Mouse (Mus musculus) MEL (cell line): Measurements from ENCODE around the gene Vps13d. TPM values are rescaled to one million over a fixed set of nuclear protein-coding genes. Genes with fewer than 3 reads are reported as not detected.

ENCODE experiments used
- DNase-seq: peaks from one replicate; pipeline ENCODE4 v3.0.0; 2011; ENCODE audit warnings: low read depth, low spot score
- H3K27ac ChIP-seq: 2 replicates; pipeline ENCODE4 v1.5.1; 2012; ENCODE audit warnings: low read depth, mild to moderate bottlenecking, control low read depth, low read length, moderate library complexity; ENCODE audit not compliant: control insufficient read depth
- H3K27me3 ChIP-seq, 2 experiments: fragments of 150-350 bp in 1 of 2; sonication (generic) in 1 of 2; 2 replicates each; pipeline ENCODE4 v1.6.1; 2012; ENCODE audit warnings: low read length in 2 of 2, mild to moderate bottlenecking in 2 of 2, improper control_type of control experiment in 1 of 2, moderate library complexity in 1 of 2; ENCODE audit not compliant: insufficient read depth in 2 of 2, control insufficient read depth in 1 of 2
- H3K36me3 ChIP-seq, 2 experiments: 2 replicates each; pipeline ENCODE4 v1.6.1; 2012 to 2014; ENCODE audit warnings: low read length in 2 of 2, improper control_type of control experiment in 1 of 2, inconsistent platforms in 1 of 2, mild to moderate bottlenecking in 1 of 2; ENCODE audit not compliant: insufficient read depth in 2 of 2, control insufficient read depth in 1 of 2
- H3K4me1 ChIP-seq, 2 experiments: fragments of 150-350 bp in 1 of 2; sonication (generic) in 1 of 2; 2 replicates each; pipeline ENCODE4 v1.6.1; 2012; ENCODE audit warnings: low read length in 2 of 2, improper control_type of control experiment in 1 of 2, mild to moderate bottlenecking in 1 of 2; ENCODE audit not compliant: insufficient read depth in 2 of 2, control insufficient read depth in 1 of 2
- H3K4me3 ChIP-seq, 2 experiments: fragments of 150-350 bp in 1 of 2; sonication (generic) in 1 of 2; 2 replicates each; pipeline ENCODE4 v1.5.1; 2012; ENCODE audit warnings: low read depth in 2 of 2, low read length in 2 of 2, mild to moderate bottlenecking in 2 of 2, moderate library complexity in 2 of 2, control low read depth in 1 of 2, improper control_type of control experiment in 1 of 2; ENCODE audit not compliant: control insufficient read depth in 1 of 2, insufficient read depth in 1 of 2
- H3K79me2 ChIP-seq: 2 replicates; pipeline ENCODE4 v1.6.1; 2012; ENCODE audit warnings: mild to moderate bottlenecking, low read length, moderate library complexity; ENCODE audit not compliant: control insufficient read depth, poor library complexity, insufficient read depth
- H3K9ac ChIP-seq: 2 replicates; pipeline ENCODE4 v1.6.1; 2012; ENCODE audit warnings: low read depth, mild to moderate bottlenecking, control low read depth, low read length, moderate library complexity; ENCODE audit not compliant: control insufficient read depth, poor library complexity, severe bottlenecking
- H3K9me3 ChIP-seq: fragments of 150-350 bp; sonication (generic); replicated peaks from 2 replicates; pipeline ENCODE4 v1.6.1; 2012; ENCODE audit warnings: mild to moderate bottlenecking, low read length, improper control_type of control experiment, moderate library complexity; ENCODE audit not compliant: insufficient read depth
- BHLHE40 ChIP-seq: IDR thresholded peaks from 2 replicates; pipeline ENCODE4 v1.6.1; 2012; ENCODE audit warnings: low read depth, mild to moderate bottlenecking, inconsistent platforms, low read length, improper control_type of control experiment, borderline replicate concordance
- CHD2 ChIP-seq: IDR thresholded peaks from 2 replicates; pipeline ENCODE4 v1.6.1; 2011; ENCODE audit warnings: low read length, improper control_type of control experiment
- CTCF ChIP-seq, 3 experiments: IDR thresholded peaks in 2 of 3; conservative IDR thresholded peaks in 1 of 3; 2 replicates each; pipeline ENCODE4 v1.5.1; 2011 to 2012; ENCODE audit warnings: low read length in 3 of 3, low read depth in 2 of 3, mild to moderate bottlenecking in 2 of 3, improper control_type of control experiment in 1 of 3, inconsistent platforms in 1 of 3, mixed read lengths in 1 of 3, moderate library complexity in 1 of 3; ENCODE audit not compliant: control insufficient read depth in 1 of 3, insufficient read depth in 1 of 3, poor library complexity in 1 of 3, severe bottlenecking in 1 of 3
- E2F4 ChIP-seq: IDR thresholded peaks from 2 replicates; pipeline ENCODE4 v1.6.1; 2011; ENCODE audit warnings: low read depth, low read length, improper control_type of control experiment, borderline replicate concordance
- ELF1 ChIP-seq: IDR thresholded peaks from 2 replicates; pipeline ENCODE4 v1.6.1; 2014; ENCODE audit warnings: low read depth, mild to moderate bottlenecking, inconsistent platforms, low read length, improper control_type of control experiment, moderate library complexity
- ETS1 ChIP-seq: IDR thresholded peaks from 2 replicates; pipeline ENCODE4 v1.6.1; 2012; ENCODE audit warnings: low read depth, mild to moderate bottlenecking, inconsistent platforms, low read length, improper control_type of control experiment, moderate library complexity
- GATA1 ChIP-seq: IDR thresholded peaks from 2 replicates; pipeline ENCODE4 v1.6.1; 2011; ENCODE audit warnings: low read depth, low read length, improper control_type of control experiment
- HCFC1 ChIP-seq: IDR thresholded peaks from 2 replicates; pipeline ENCODE4 v1.6.1; 2012; ENCODE audit warnings: low read depth, mild to moderate bottlenecking, inconsistent platforms, low read length, improper control_type of control experiment, moderate library complexity
- MAFK ChIP-seq: IDR thresholded peaks from 2 replicates; pipeline ENCODE4 v1.6.1; 2011; ENCODE audit warnings: low read depth, mild to moderate bottlenecking, low read length, improper control_type of control experiment, borderline replicate concordance
- MAX ChIP-seq: IDR thresholded peaks from 2 replicates; pipeline ENCODE4 v1.6.1; 2011; ENCODE audit warnings: low read length, improper control_type of control experiment
- MAZ ChIP-seq: IDR thresholded peaks from 2 replicates; pipeline ENCODE4 v1.6.1; 2012; ENCODE audit warnings: low read depth, mild to moderate bottlenecking, inconsistent platforms, low read length, improper control_type of control experiment
- MYC ChIP-seq: IDR thresholded peaks from 2 replicates; pipeline ENCODE4 v1.6.1; 2011; ENCODE audit warnings: low read depth, mild to moderate bottlenecking, low read length, improper control_type of control experiment, moderate library complexity
- NELFE ChIP-seq: IDR thresholded peaks from 2 replicates; pipeline ENCODE4 v1.6.1; 2011; ENCODE audit warnings: low read depth, low read length, improper control_type of control experiment
- NRF1 ChIP-seq: IDR thresholded peaks from 2 replicates; pipeline ENCODE4 v1.6.1; 2014; ENCODE audit warnings: low read depth, mild to moderate bottlenecking, inconsistent platforms, low read length, improper control_type of control experiment, moderate library complexity; ENCODE audit not compliant: poor library complexity, insufficient read depth, severe bottlenecking
- POLR2AphosphoS2 ChIP-seq: IDR thresholded peaks from 2 replicates; pipeline ENCODE4 v1.6.1; 2011; ENCODE audit warnings: low read length, improper control_type of control experiment
- POLR2AphosphoS5 ChIP-seq: IDR thresholded peaks from 2 replicates; pipeline ENCODE4 v1.6.1; 2012; ENCODE audit warnings: low read depth, borderline replicate concordance, mild to moderate bottlenecking, inconsistent platforms, low read length, moderate library complexity, mixed read lengths
- RAD21 ChIP-seq: IDR thresholded peaks from 2 replicates; pipeline ENCODE4 v1.6.1; 2011; ENCODE audit warnings: mild to moderate bottlenecking, low read depth, low read length, improper control_type of control experiment
- SIN3A ChIP-seq: IDR thresholded peaks from 2 replicates; pipeline ENCODE4 v1.6.1; 2012; ENCODE audit warnings: low read length, improper control_type of control experiment, inconsistent platforms
- SMC3 ChIP-seq: IDR thresholded peaks from 2 replicates; pipeline ENCODE4 v1.6.1; 2011; ENCODE audit warnings: low read depth, low read length, improper control_type of control experiment
- TAL1 ChIP-seq: IDR thresholded peaks from 2 replicates; pipeline ENCODE4 v1.6.1; 2012; ENCODE audit warnings: mild to moderate bottlenecking, inconsistent platforms, low read length, moderate library complexity, mixed read lengths
- TCF12 ChIP-seq: IDR thresholded peaks from 2 replicates; pipeline ENCODE4 v1.6.1; 2014; ENCODE audit warnings: low read depth, mild to moderate bottlenecking, inconsistent platforms, low read length, improper control_type of control experiment, moderate library complexity
- UBTF ChIP-seq: IDR thresholded peaks from 2 replicates; pipeline ENCODE4 v1.6.1; 2012; ENCODE audit warnings: low read depth, mild to moderate bottlenecking, inconsistent platforms, low read length, improper control_type of control experiment, moderate library complexity, borderline replicate concordance; ENCODE audit not compliant: insufficient read depth
- USF1 ChIP-seq: IDR thresholded peaks from 2 replicates; pipeline ENCODE4 v1.6.1; 2014; ENCODE audit warnings: low read depth, mild to moderate bottlenecking, inconsistent platforms, low read length, improper control_type of control experiment, moderate library complexity
- ZC3H11A ChIP-seq: IDR thresholded peaks from 2 replicates; pipeline ENCODE4 v1.6.1; 2012; ENCODE audit warnings: low read depth, mild to moderate bottlenecking, inconsistent platforms, low read length, improper control_type of control experiment
- ZKSCAN1 ChIP-seq: IDR thresholded peaks from 2 replicates; pipeline ENCODE4 v1.6.1; 2012; ENCODE audit warnings: low read depth, mild to moderate bottlenecking, inconsistent platforms, low read length, improper control_type of control experiment, moderate library complexity
- ZMIZ1 ChIP-seq: IDR thresholded peaks from 2 replicates; pipeline ENCODE4 v1.6.1; 2012; ENCODE audit warnings: low read depth, mild to moderate bottlenecking, inconsistent platforms, low read length, improper control_type of control experiment, moderate library complexity
- polyA plus RNA-seq, 2 experiments: library from polyadenylated mRNA; stranded (reverse) in 1 of 2; unstranded in 1 of 2; fragments of >175 nt in 1 of 2; fragments of >200 nt in 1 of 2; gene quantifications; 2 replicates each; pipeline versions ENCODE4 v1.2.1 to v1.2.4; 2012; ENCODE audit warnings: low replicate concordance in 2 of 2, low read depth in 1 of 2; ENCODE audit not compliant: insufficient read length in 2 of 2, insufficient read depth in 1 of 2, missing spikeins in 1 of 2
- total RNA-seq: library from RNA; depleted of rRNA; stranded (reverse); fragments of 300-350 nt; gene quantifications from 2 replicates; pipeline ENCODE4 v1.2.3, GENCODE M21; 2012

Vps13d gene
- total and polyA plus RNA-seq, 3 experiments: 8.9 to 14.5 (median 13.2) TPM

DNA sequence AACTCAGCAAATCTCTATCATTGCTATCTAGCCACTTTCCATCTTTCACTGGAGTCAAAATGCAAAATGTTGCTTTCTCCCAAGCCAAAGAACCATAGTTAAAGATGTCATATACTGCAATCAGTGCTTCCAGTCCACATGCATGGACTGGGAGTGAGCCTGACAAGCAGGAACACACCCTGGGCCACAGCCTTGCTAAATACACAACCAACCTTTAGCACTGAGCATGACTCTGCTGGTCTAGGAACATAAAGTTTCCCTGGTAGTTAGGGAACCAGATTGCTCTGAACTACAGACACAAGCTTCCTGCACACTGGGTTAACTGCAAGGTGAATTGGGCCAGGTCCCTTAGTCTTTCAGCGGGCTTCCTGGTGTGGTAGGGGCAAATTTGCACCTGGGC lies 64.0 kb downstream of the Vps13d start:
- Histone ChIP-seq H3K27ac (no peak overlapping the region), H3K4me1 (no peaks in the 10 kb centered on the region), H3K9ac (no peak overlapping the region)
- TF ChIP-seq ETS1 (no peak), NRF1 (no peak), RAD21 (no peak), CHD2 (no peak), TCF12 (no peak), HCFC1 (no peak), GATA1 (no peak), USF1 (no peak), ZMIZ1 (no peak), TAL1 (no peak), BHLHE40 (no peak)
- TF ChIP-seq, all 39 proteins: peak for 0
- Histone ChIP-seq H3K27me3 (no peaks in the 10 kb centered on the region), H3K4me3 (no peak overlapping the region), H3K36me3 (peaks cover 0 to 5% of the 10 kb centered on the region in 2 experiments; a peak in 2 of 4 replicates), H3K79me2 (no peaks in the 10 kb centered on the region), H3K9me3 (no peaks in the 10 kb centered on the region)
- DNase-seq: no peak

DNA sequence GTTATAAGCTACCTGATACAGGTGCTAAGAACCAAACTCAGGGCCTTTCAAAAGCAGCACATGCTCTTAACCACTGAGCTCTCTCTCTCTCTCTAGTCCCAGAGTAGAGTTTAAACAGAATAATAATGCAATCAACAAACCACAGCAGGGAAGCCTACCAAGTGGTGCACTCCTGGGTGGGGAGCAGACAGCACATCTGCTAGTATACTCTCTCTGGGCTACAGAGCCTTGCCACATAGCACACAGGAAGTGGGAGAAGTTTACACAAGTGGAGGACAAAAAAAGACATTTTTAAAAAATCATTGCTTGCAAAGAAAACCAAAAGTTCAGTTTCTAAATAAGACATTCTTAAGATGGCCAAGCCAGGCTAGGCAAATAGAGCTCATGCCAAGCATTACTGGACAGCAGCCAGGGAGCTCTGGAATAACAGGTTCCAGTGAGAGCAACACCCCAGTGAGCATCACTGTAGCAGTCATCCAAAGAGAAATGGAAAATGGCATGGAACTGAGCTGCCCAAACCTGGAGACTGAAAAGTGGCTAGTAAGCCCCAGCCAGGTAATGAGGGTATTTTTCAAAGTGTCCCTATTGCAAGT lies 64.8 kb downstream of the Vps13d start:
- Histone ChIP-seq H3K27me3 (no peaks in the 10 kb centered on the region), H3K36me3 (peaks cover 0 to 5% of the 10 kb centered on the region in 2 experiments; a peak in 2 of 4 replicates), H3K27ac (no peak overlapping the region), H3K9me3 (no peaks in the 10 kb centered on the region), H3K79me2 (no peaks in the 10 kb centered on the region), H3K4me3 (no peak overlapping the region), H3K9ac (no peak overlapping the region), H3K4me1 (no peaks in the 10 kb centered on the region)
- no peak for DNase-seq
- TF ChIP-seq MAFK (no peak), ETS1 (no peak), TAL1 (no peak), NELFE (no peak), ZC3H11A (no peak), SIN3A (no peak), POLR2AphosphoS2 (no peak), ZKSCAN1 (no peak), GATA1 (no peak), ELF1 (no peak), MYC (no peak), SMC3 (no peak), UBTF (no peak), TCF12 (no peak), CTCF (IDR thresholded peaks at IDR 0.05 in 2 of 3, conservative IDR thresholded peaks at IDR 0.05 in 1 of 3; ENCODE audit: control insufficient read depth in 1 of 3, insufficient read depth in 1 of 3, low read depth in 2 of 3, low read length in 3 of 3, poor library complexity in 1 of 3, severe bottlenecking in 1 of 3) (no peak), E2F4 (no peak), MAZ (no peak), MAX (no peak), POLR2AphosphoS5 (no peak), RAD21 (no peak)
